Comparison of ENCODE assay signal across 12 mouse cellular contexts in genomic region chr15:77935673-77936375, GRCm38 (mm10). TPM values are rescaled to one million over a fixed set of nuclear protein-coding genes. Genes with fewer than 3 reads are reported as not detected.
DNase-seq lines count a peak whose midpoint lies in the region; ATAC-seq and TF ChIP-seq lines count a peak whose summit lies in the region.
"Had no signal": no experiment of that assay in that cellular context is flagged by ENCODE, and none has a peak within 500 bp of the region (broad histone marks: within the 10 kb centered on the region; RNA-seq: fewer than 3 reads in every experiment).

No protein-coding gene starts in this region.

- peak; percentile 53 for DNase-seq in midbrain, postnatal 0 days (ENCODE audit: low spot score)
- DNase-seq in midbrain, embryonic 10.5 days (ENCODE audit: low spot score): no peak
- peak; percentile 25 to 45 for DNase-seq in layer of hippocampus, postnatal 25 days (ENCODE audit: extremely low spot score in 1 of 2, low spot score in 1 of 2)
- no peak for DNase-seq in ovary, postnatal 14 days (ENCODE audit: low spot score)
- no peak for DNase-seq in yolk sac, embryonic 10.5 days (ENCODE audit: low spot score)
- DNase-seq: kidney, adult 8-10 months had no signal

- H3K36me3 ChIP-seq in midbrain, postnatal 0 days (ENCODE audit: insufficient read depth, low read length): no peaks in the 10 kb centered on the region
- H3K36me3 ChIP-seq in midbrain, embryonic 10.5 days: no peaks in the 10 kb centered on the region
- H3K36me3 ChIP-seq in forebrain, embryonic 16.5 days (ENCODE audit: control insufficient read depth, insufficient read depth): no peaks in the 10 kb centered on the region
- H3K36me3 ChIP-seq in intestine, postnatal 0 days (ENCODE audit: control insufficient read depth, insufficient read depth): no peaks in the 10 kb centered on the region
- H3K36me3 ChIP-seq: limb, embryonic 12.5 days; lung, embryonic 15.5 days; stomach, embryonic 15.5 days had no signal

- no peak overlapping the region for H3K27ac ChIP-seq in midbrain, postnatal 0 days (ENCODE audit: low read depth, low read length)
- H3K27ac ChIP-seq in midbrain, embryonic 10.5 days (replicated peaks): no peak overlapping the region
- peak overlapping the region; percentile 89 for H3K27ac ChIP-seq in forebrain, embryonic 16.5 days (ENCODE audit: low read length)
- no peak overlapping the region for H3K27ac ChIP-seq in intestine, postnatal 0 days (ENCODE audit: low read depth, low read length)
- H3K27ac ChIP-seq: limb, embryonic 12.5 days; lung, embryonic 15.5 days; stomach, embryonic 15.5 days had no signal

- no peak overlapping the region for H3K4me2 ChIP-seq in midbrain, postnatal 0 days (ENCODE audit: low read depth, low read length, poor library complexity, severe bottlenecking)
- peak overlapping the region; percentile 21; the same call in 1 of the 2 replicates for H3K4me2 ChIP-seq in forebrain, embryonic 16.5 days (ENCODE audit: low read length)
- no peak overlapping the region for H3K4me2 ChIP-seq in intestine, postnatal 0 days (replicated peaks; ENCODE audit: low read depth)
- H3K4me2 ChIP-seq: limb, embryonic 12.5 days; lung, embryonic 15.5 days; stomach, embryonic 15.5 days had no signal

- H3K9ac ChIP-seq in midbrain, postnatal 0 days (replicated peaks; ENCODE audit: low read length, poor library complexity, severe bottlenecking): no peak overlapping the region
- no peak overlapping the region for H3K9ac ChIP-seq in forebrain, embryonic 16.5 days (replicated peaks; ENCODE audit: low read depth, low read length)
- H3K9ac ChIP-seq in intestine, postnatal 0 days (ENCODE audit: low read depth, low read length): no peak overlapping the region
- H3K9ac ChIP-seq: limb, embryonic 12.5 days; lung, embryonic 15.5 days; stomach, embryonic 15.5 days had no signal

- no peaks in the 10 kb centered on the region for H3K9me3 ChIP-seq in midbrain, postnatal 0 days (ENCODE audit: low read length)
- no peaks in the 10 kb centered on the region for H3K9me3 ChIP-seq in midbrain, embryonic 10.5 days (replicated peaks)
- no peaks in the 10 kb centered on the region for H3K9me3 ChIP-seq in forebrain, embryonic 16.5 days (ENCODE audit: control insufficient read depth, low read length)
- no peaks in the 10 kb centered on the region for H3K9me3 ChIP-seq in intestine, postnatal 0 days (ENCODE audit: control insufficient read depth)
- H3K9me3 ChIP-seq: limb, embryonic 12.5 days; lung, embryonic 15.5 days; stomach, embryonic 15.5 days had no signal

- H3K4me3 ChIP-seq in midbrain, postnatal 0 days (ENCODE audit: low read depth, low read length): no peak overlapping the region
- H3K4me3 ChIP-seq in midbrain, embryonic 10.5 days: no peak overlapping the region
- no peak overlapping the region for H3K4me3 ChIP-seq in forebrain, embryonic 16.5 days (replicated peaks; ENCODE audit: low read length)
- H3K4me3 ChIP-seq in intestine, postnatal 0 days (ENCODE audit: low read depth, low read length): no peak overlapping the region
- H3K4me3 ChIP-seq: limb, embryonic 12.5 days; lung, embryonic 15.5 days; stomach, embryonic 15.5 days had no signal

- peaks cover 6% of the 10 kb centered on the region; the same call in 1 of the 2 replicates for H3K4me1 ChIP-seq in midbrain, postnatal 0 days (ENCODE audit: insufficient read depth, low read length)
- H3K4me1 ChIP-seq in midbrain, embryonic 10.5 days: peaks cover 8% of the 10 kb centered on the region
- peaks cover 31% of the 10 kb centered on the region for H3K4me1 ChIP-seq in forebrain, embryonic 16.5 days (replicated peaks; ENCODE audit: control insufficient read depth, insufficient read depth, low read length)
- H3K4me1 ChIP-seq in intestine, postnatal 0 days (replicated peaks; ENCODE audit: control insufficient read depth, insufficient read depth, low read length): no peaks in the 10 kb centered on the region

- H3K27me3 ChIP-seq in midbrain, postnatal 0 days (ENCODE audit: insufficient read depth, low read length): no peaks in the 10 kb centered on the region
- H3K27me3 ChIP-seq in midbrain, embryonic 10.5 days (ENCODE audit: low read depth, poor library complexity, severe bottlenecking): peaks cover 11% of the 10 kb centered on the region; the same call in 1 of the 2 replicates
- H3K27me3 ChIP-seq in forebrain, embryonic 16.5 days (replicated peaks; ENCODE audit: control insufficient read depth, insufficient read depth, low read length): no peaks in the 10 kb centered on the region
- no peaks in the 10 kb centered on the region; the same call in 1 of the 2 replicates for H3K27me3 ChIP-seq in intestine, postnatal 0 days (replicated peaks; ENCODE audit: control insufficient read depth, insufficient read depth, low read length)
- H3K27me3 ChIP-seq: lung, embryonic 15.5 days had no signal

- TF ChIP-seq CTCF in midbrain, postnatal 0 days (IDR thresholded peaks at IDR 0.05): no peak
- no peak for TF ChIP-seq CTCF in intestine, postnatal 0 days (IDR thresholded peaks at IDR 0.05; ENCODE audit: low read depth)

- 79% methylated on average over 14 of the region's 14 CpGs for WGBS in midbrain, postnatal 0 days
- 84% methylated on average over 14 of the region's 14 CpGs for WGBS in midbrain, embryonic 10.5 days
- 46% methylated on average over 14 of the region's 14 CpGs for WGBS in forebrain, embryonic 16.5 days
- 84% methylated on average over 14 of the region's 14 CpGs for WGBS in intestine, postnatal 0 days

- no peak for ATAC-seq in midbrain, postnatal 0 days (ENCODE audit: low FRiP score)
- peak; percentile 83 for ATAC-seq in forebrain, embryonic 16.5 days
- ATAC-seq in intestine, postnatal 0 days: no peak
- ATAC-seq: midbrain, embryonic 16.5 days had no signal

RNA-seq across cellular contexts. Expression of gene Txn2, which starts 7.0 kb away (rescaled TPM):
- 39.6 and 39.9 TPM in 2 replicates for total RNA-seq in midbrain, postnatal 0 days (2014; rRNA removed)
- polyA plus RNA-seq in midbrain, postnatal 0 days (2015; fragmentation: Nextera tagmentation; extraction: Ambion mirVana): 182 and 194 TPM in 2 replicates
- polyA plus RNA-seq in midbrain, embryonic 10.5 days (2016; fragmentation: Nextera tagmentation; extraction: Ambion mirVana): 285 and 291 TPM in 2 replicates
- 222 and 237 TPM in 2 replicates for polyA plus RNA-seq in forebrain, embryonic 16.5 days (2015; fragmentation: Nextera tagmentation; extraction: Ambion mirVana)
- 100 to 1,000 TPM; 115 to 140 TPM for total RNA-seq in layer of hippocampus, postnatal 25 days (2021)
- 165 and 173 TPM in 2 replicates for polyA plus RNA-seq in intestine, postnatal 0 days (2015; fragmentation: Nextera tagmentation; extraction: Ambion mirVana)

RNA-seq across cellular contexts. Expression of gene Foxred2, which starts 20.7 kb away (rescaled TPM):
- total RNA-seq in midbrain, postnatal 0 days (2014; rRNA removed): 23.9 and 31.0 TPM in 2 replicates
- 10.3 and 11.2 TPM in 2 replicates for polyA plus RNA-seq in midbrain, postnatal 0 days (2015; fragmentation: Nextera tagmentation; extraction: Ambion mirVana)
- polyA plus RNA-seq in midbrain, embryonic 10.5 days (2016; fragmentation: Nextera tagmentation; extraction: Ambion mirVana): 6.4 and 6.5 TPM in 2 replicates
- polyA plus RNA-seq in forebrain, embryonic 16.5 days (2015; fragmentation: Nextera tagmentation; extraction: Ambion mirVana): 16.8 and 17.3 TPM in 2 replicates
- total RNA-seq in layer of hippocampus, postnatal 25 days (2021): 10 to 100 TPM; 11.0 to 13.4 TPM
- polyA plus RNA-seq in intestine, postnatal 0 days (2015; fragmentation: Nextera tagmentation; extraction: Ambion mirVana): 0.33 and 0.46 TPM in 2 replicates

RNA-seq across cellular contexts. Expression of gene Eif3d, which starts 34.8 kb away (rescaled TPM):
- total RNA-seq in midbrain, postnatal 0 days (2014; rRNA removed): 133 and 142 TPM in 2 replicates
- 154 and 160 TPM in 2 replicates for polyA plus RNA-seq in midbrain, postnatal 0 days (2015; fragmentation: Nextera tagmentation; extraction: Ambion mirVana)
- polyA plus RNA-seq in midbrain, embryonic 10.5 days (2016; fragmentation: Nextera tagmentation; extraction: Ambion mirVana): 240 and 263 TPM in 2 replicates
- polyA plus RNA-seq in forebrain, embryonic 16.5 days (2015; fragmentation: Nextera tagmentation; extraction: Ambion mirVana): 180 and 207 TPM in 2 replicates
- 100 to 1,000 TPM in 1 of 2 experiments, 10 to 100 TPM in 1; 91.1 to 109 TPM for total RNA-seq in layer of hippocampus, postnatal 25 days (2021)
- polyA plus RNA-seq in intestine, postnatal 0 days (2015; fragmentation: Nextera tagmentation; extraction: Ambion mirVana): 59.5 and 67.4 TPM in 2 replicates

Comparison
In these comparisons a context has a peak if more than half of its experiments do, and no peak if none do; other contexts are left out.
1. DNase-seq: peak in midbrain, postnatal 0 days (single experiment) and layer of hippocampus, postnatal 25 days (2 of 2); none in midbrain, embryonic 10.5 days (single experiment), ovary, postnatal 14 days (single experiment) and yolk sac, embryonic 10.5 days (single experiment).